Mouse (Mus musculus) hindbrain, embryonic 10.5 days (tissue): ENCODE measurements around the gene Rreb1. TPM values are rescaled to one million over a fixed set of nuclear protein-coding genes. Genes with fewer than 3 reads are reported as not detected.

Source experiments
- DNase-seq: peaks from one replicate; pipeline ENCODE4 v3.0.0-alpha.2; 2017; ENCODE audit warnings: low spot score
- H3K27ac ChIP-seq: fragments of 300-500 bp; sonication (generic); 2 replicates; pipeline ENCODE4 v1.5.1; 2016; ENCODE audit warnings: mild to moderate bottlenecking, moderate library complexity
- H3K27me3 ChIP-seq: fragments of 300-500 bp; sonication (generic); 2 replicates; pipeline ENCODE4 v1.6.1; 2016; ENCODE audit warnings: mild to moderate bottlenecking; ENCODE audit not compliant: poor library complexity, insufficient read depth, severe bottlenecking
- H3K36me3 ChIP-seq: fragments of 300-500 bp; sonication (generic); 2 replicates; pipeline ENCODE4 v1.6.1; 2016; ENCODE audit warnings: mild to moderate bottlenecking, moderate library complexity
- H3K4me1 ChIP-seq: fragments of 300-500 bp; sonication (generic); replicated peaks from 2 replicates; pipeline ENCODE4 v1.6.1; 2016; ENCODE audit warnings: mild to moderate bottlenecking
- H3K4me3 ChIP-seq: fragments of 300-500 bp; sonication (generic); 2 replicates; pipeline ENCODE4 v1.5.1; 2016; ENCODE audit warnings: mild to moderate bottlenecking, moderate library complexity
- H3K9me3 ChIP-seq: fragments of 300-500 bp; sonication (generic); 2 replicates; pipeline ENCODE4 v1.6.1; 2016; ENCODE audit warnings: mild to moderate bottlenecking, moderate library complexity
- WGBS: fragments of 180-500 bp; shearing (Covaris S2); methylation state at CpG from one replicate; pipeline ENCODE4 v1.1.7; 2016; 5-methylcytosine and 5-hydroxymethylcytosine counted together
- polyA plus RNA-seq: library from polyadenylated mRNA; unstranded; fragments of >200 nt; fragmentation: Nextera tagmentation; extraction: Ambion mirVana; gene quantifications from 2 replicates; pipeline ENCODE4 v1.2.1, GENCODE M21; 2016

Gene Rreb1
- polyA plus RNA-seq, 1 experiment from 2014 or later, result 7.7 TPM

- no peak for DNase-seq
- H3K4me3 ChIP-seq, result no peak overlapping the region
- H3K4me1 ChIP-seq, result peaks cover 10% of the 10 kb centered on the region
- H3K36me3 ChIP-seq, result peaks cover 17% of the 10 kb centered on the region
- 82% methylated on average over 4 of the region's 4 CpGs for WGBS
- no peaks in the 10 kb centered on the region for H3K27me3 ChIP-seq
- H3K9me3 ChIP-seq, result no peaks in the 10 kb centered on the region
- no peak overlapping the region for H3K27ac ChIP-seq
Measured at GRCm38 (mm10) chr13:37924461-37924948, 146.3 kb downstream of the Rreb1 start.

- no peaks in the 10 kb centered on the region for H3K27me3 ChIP-seq
- no peak for DNase-seq
- no peaks in the 10 kb centered on the region for H3K9me3 ChIP-seq
- peaks cover 30% of the 10 kb centered on the region for H3K36me3 ChIP-seq
- no peak overlapping the region for H3K4me3 ChIP-seq
- peaks cover under 1% of the 10 kb centered on the region; the same call in 1 of the 2 replicates for H3K4me1 ChIP-seq
- no peak overlapping the region for H3K27ac ChIP-seq
- WGBS, result 90% methylated on average over 3 of the region's 3 CpGs
Measured at GRCm38 (mm10) chr13:37926394-37926793, 148.2 kb downstream of the Rreb1 start.

- H3K4me3 ChIP-seq, result no peak overlapping the region
- WGBS, result 92% methylated on average over 17 of the region's 17 CpGs
- DNase-seq, result no peak
- H3K36me3 ChIP-seq, result peaks cover 56% of the 10 kb centered on the region
- H3K27ac ChIP-seq, result no peak overlapping the region
- H3K27me3 ChIP-seq, result no peaks in the 10 kb centered on the region
- H3K9me3 ChIP-seq, result no peaks in the 10 kb centered on the region
- H3K4me1 ChIP-seq, result 0 out of 2 replicates have a peak, but pooled peaks cover 3% of the 10 kb centered on the region
Measured at GRCm38 (mm10) chr13:37929532-37929931, 151.3 kb downstream of the Rreb1 start.

- 91% methylated on average over 13 of the region's 13 CpGs for WGBS
- Histone ChIP-seq H3K9me3 (no peaks in the 10 kb centered on the region), H3K4me1 (0 out of 2 replicates have a peak, but pooled peaks cover 3% of the 10 kb centered on the region), H3K4me3 (no peak overlapping the region), H3K36me3 (peaks cover 61% of the 10 kb centered on the region), H3K27me3 (no peaks in the 10 kb centered on the region), H3K27ac (no peak overlapping the region)
- no peak for DNase-seq
Measured at GRCm38 (mm10) chr13:37930091-37930490, 151.9 kb downstream of the Rreb1 start.

GRCm38 (mm10) chr13:37930621-37931020, 152.4 kb downstream of the Rreb1 start:
- Histone ChIP-seq H3K27me3 (no peaks in the 10 kb centered on the region), H3K4me1 (0 out of 2 replicates have a peak, but pooled peaks cover 3% of the 10 kb centered on the region), H3K36me3 (peaks cover 62% of the 10 kb centered on the region), H3K4me3 (no peak overlapping the region), H3K27ac (no peak overlapping the region), H3K9me3 (no peaks in the 10 kb centered on the region)
- 96% methylated on average over 23 of the region's 23 CpGs for WGBS
- no peak for DNase-seq

- DNase-seq, result no peak
- WGBS, result 80% methylated on average over 27 of the region's 27 CpGs
- no peak overlapping the region for H3K4me3 ChIP-seq
- peaks cover 68% of the 10 kb centered on the region for H3K36me3 ChIP-seq
- H3K9me3 ChIP-seq, result no peaks in the 10 kb centered on the region
- H3K27ac ChIP-seq, result no peak overlapping the region
- no peaks in the 10 kb centered on the region for H3K27me3 ChIP-seq
- H3K4me1 ChIP-seq, result 0 out of 2 replicates have a peak, but pooled peaks cover 3% of the 10 kb centered on the region
Measured at GRCm38 (mm10) chr13:37931210-37931922, 153.2 kb downstream of the Rreb1 start.

GRCm38 (mm10) chr13:37934075-37934474, 155.9 kb downstream of the Rreb1 start:
- Histone ChIP-seq H3K9me3 (no peaks in the 10 kb centered on the region), H3K36me3 (peaks cover 78% of the 10 kb centered on the region), H3K27me3 (no peaks in the 10 kb centered on the region), H3K4me1 (0 out of 2 replicates have a peak, but pooled peaks cover 3% of the 10 kb centered on the region), H3K27ac (no peak overlapping the region), H3K4me3 (no peak overlapping the region)
- WGBS, result 82% methylated on average over 4 of the region's 4 CpGs
- DNase-seq, result no peak

GRCm38 (mm10) chr13:37934920-37935319, 156.7 kb downstream of the Rreb1 start:
- Histone ChIP-seq H3K27me3 (no peaks in the 10 kb centered on the region), H3K36me3 (peaks cover 69% of the 10 kb centered on the region), H3K27ac (no peak overlapping the region), H3K9me3 (no peaks in the 10 kb centered on the region), H3K4me1 (0 out of 2 replicates have a peak, but pooled peaks cover 3% of the 10 kb centered on the region), H3K4me3 (no peak overlapping the region)
- 84% methylated on average over 8 of the region's 8 CpGs for WGBS
- DNase-seq, result no peak

GRCm38 (mm10) chr13:37936351-37936750, 158.2 kb downstream of the Rreb1 start:
- H3K4me3 ChIP-seq, result no peak overlapping the region
- H3K36me3 ChIP-seq, result peaks cover 55% of the 10 kb centered on the region
- H3K4me1 ChIP-seq, result 0 out of 2 replicates have a peak, but pooled peaks cover 3% of the 10 kb centered on the region
- H3K27me3 ChIP-seq, result no peaks in the 10 kb centered on the region
- no peaks in the 10 kb centered on the region for H3K9me3 ChIP-seq
- DNase-seq, result no peak
- 85% methylated on average over 3 of the region's 3 CpGs for WGBS
- no peak overlapping the region for H3K27ac ChIP-seq

- H3K27me3 ChIP-seq, result no peaks in the 10 kb centered on the region
- no peak overlapping the region for H3K4me3 ChIP-seq
- H3K4me1 ChIP-seq, result 0 out of 2 replicates have a peak, but pooled peaks cover 5% of the 10 kb centered on the region
- H3K36me3 ChIP-seq, result peaks cover 28% of the 10 kb centered on the region
- DNase-seq, result no peak
- no peak overlapping the region for H3K27ac ChIP-seq
- no peaks in the 10 kb centered on the region for H3K9me3 ChIP-seq
- WGBS, result 88% methylated on average over 2 of the region's 2 CpGs
Measured at GRCm38 (mm10) chr13:37940167-37940566, 162.0 kb downstream of the Rreb1 start.

- Histone ChIP-seq H3K4me1 (0 out of 2 replicates have a peak, but pooled peaks cover 5% of the 10 kb centered on the region), H3K27me3 (no peaks in the 10 kb centered on the region), H3K9me3 (no peaks in the 10 kb centered on the region), H3K36me3 (peaks cover 27% of the 10 kb centered on the region), H3K4me3 (no peak overlapping the region), H3K27ac (no peak overlapping the region)
- 63% methylated on average over 5 of the region's 5 CpGs for WGBS
- no peak for DNase-seq
Measured at GRCm38 (mm10) chr13:37940649-37941048, 162.4 kb downstream of the Rreb1 start.

GRCm38 (mm10) chr13:37941138-37941645, 163.0 kb downstream of the Rreb1 start:
- 0 out of 2 replicates have a peak, but pooled peaks cover 5% of the 10 kb centered on the region for H3K4me1 ChIP-seq

More at GRCm38 (mm10) chr13:37941138-37941645, 163.0 kb downstream of the Rreb1 start:
- H3K36me3 ChIP-seq, result peaks cover 23% of the 10 kb centered on the region
- H3K27me3 ChIP-seq, result no peaks in the 10 kb centered on the region
- no peaks in the 10 kb centered on the region for H3K9me3 ChIP-seq
- H3K4me3 ChIP-seq, result no peak overlapping the region
- DNase-seq, result no peak
- H3K27ac ChIP-seq, result no peak overlapping the region
- 81% methylated on average over 5 of the region's 5 CpGs for WGBS
